Mouse (Mus musculus) intestine, embryonic 16.5 days (tissue): Measurements from ENCODE around the gene Myof. TPM values are rescaled to one million over a fixed set of nuclear protein-coding genes. Genes with fewer than 3 reads are reported as not detected.

Experiments used
- ATAC-seq: fragments of 200-750 bp; cut with Nextera tagmentation; 2 replicates; pipeline ENCODE4 v1.8.0; 2017; ENCODE audit warnings: moderate TSS enrichment, moderate library complexity
- H3K27ac ChIP-seq: fragments of 300-500 bp; sonication (generic); 2 replicates; pipeline ENCODE4 v1.5.1; 2014; ENCODE audit warnings: mild to moderate bottlenecking, low read length
- H3K27me3 ChIP-seq: fragments of 300-500 bp; sonication (generic); replicated peaks from 2 replicates; pipeline ENCODE4 v1.6.1; 2014; ENCODE audit warnings: low read length, control low read depth, mixed read lengths; ENCODE audit not compliant: control insufficient read depth, insufficient read depth
- H3K36me3 ChIP-seq: fragments of 300-500 bp; sonication (generic); 2 replicates; pipeline ENCODE4 v1.6.1; 2014; ENCODE audit warnings: low read length, control low read depth; ENCODE audit not compliant: control insufficient read depth, insufficient read depth
- H3K4me1 ChIP-seq: fragments of 300-500 bp; sonication (generic); 2 replicates; pipeline ENCODE4 v1.6.1; 2014; ENCODE audit warnings: low read length, control low read depth, mixed read lengths; ENCODE audit not compliant: control insufficient read depth, insufficient read depth
- H3K4me2 ChIP-seq: fragments of 300-500 bp; sonication (generic); 2 replicates; pipeline ENCODE4 v1.6.1; 2014; ENCODE audit warnings: low read depth, low read length, control low read depth
- H3K4me3 ChIP-seq: fragments of 300-500 bp; sonication (generic); 2 replicates; pipeline ENCODE4 v1.5.1; 2014; ENCODE audit warnings: mild to moderate bottlenecking, low read length
- H3K9ac ChIP-seq: fragments of 300-500 bp; sonication (generic); 2 replicates; pipeline ENCODE4 v1.6.1; 2014; ENCODE audit warnings: low read depth, low read length
- H3K9me3 ChIP-seq: fragments of 300-500 bp; sonication (generic); 2 replicates; pipeline ENCODE4 v1.6.1; 2016; ENCODE audit warnings: low read length, control low read depth; ENCODE audit not compliant: control insufficient read depth
- WGBS: fragments of 180-500 bp; shearing (Covaris S2); extraction: QIAGEN DNeasy Blood & Tissue Kit; methylation state at CpG from one replicate; pipeline ENCODE4 v1.1.7; 2014; 5-methylcytosine and 5-hydroxymethylcytosine counted together
- polyA plus RNA-seq: library from polyadenylated mRNA; unstranded; fragments of >200 nt; fragmentation: Nextera tagmentation; extraction: Ambion mirVana; gene quantifications from 2 replicates; pipeline ENCODE4 v1.2.1, GENCODE M21; 2015

Gene Myof
- polyA plus RNA-seq, 1 experiment from 2014 or later: 6.5 TPM

GRCm38 (mm10) chr19:37852056-37852455, 191.3 kb downstream of the Myof start:
- WGBS: 60% methylated on average over 1 of the region's 1 CpGs
- H3K36me3 ChIP-seq: no peaks in the 10 kb centered on the region
- no peak for ATAC-seq
- no peak overlapping the region for H3K27ac ChIP-seq
- no peaks in the 10 kb centered on the region for H3K4me1 ChIP-seq
- H3K9ac ChIP-seq: no peak overlapping the region
- H3K4me3 ChIP-seq: no peak overlapping the region
- H3K27me3 ChIP-seq: no peaks in the 10 kb centered on the region
- no peaks in the 10 kb centered on the region for H3K9me3 ChIP-seq
- H3K4me2 ChIP-seq: no peak overlapping the region

GRCm38 (mm10) chr19:37851590-37852038, 191.8 kb downstream of the Myof start:
- peak; percentile 52; the same call in 1 of the 2 replicates for ATAC-seq
- H3K36me3 ChIP-seq: no peaks in the 10 kb centered on the region
- no peaks in the 10 kb centered on the region for H3K4me1 ChIP-seq
- H3K27me3 ChIP-seq: no peaks in the 10 kb centered on the region
- H3K4me3 ChIP-seq: no peak overlapping the region
- H3K4me2 ChIP-seq: no peak overlapping the region
- H3K27ac ChIP-seq: no peak overlapping the region
- no peak overlapping the region for H3K9ac ChIP-seq
- no peaks in the 10 kb centered on the region for H3K9me3 ChIP-seq
- WGBS: 26% methylated on average over 9 of the region's 9 CpGs

Other genes starting within 250 kb of the Myof start
- 21.9 and 22.2 TPM in 2 replicates for gene Cep55, start 11.4 kb upstream of the Myof start, polyA plus RNA-seq
- 5.9 and 7.5 TPM in 2 replicates for gene Ffar4, start 53.5 kb upstream of the Myof start, polyA plus RNA-seq
- 54.0 and 78.5 TPM in 2 replicates for gene Rbp4, start 81.7 kb upstream of the Myof start, polyA plus RNA-seq
- gene Pde6c, start 89.2 kb upstream of the Myof start, polyA plus RNA-seq: 0.06 and 0.13 TPM in 2 replicates
- gene Fra10ac1, start 180.6 kb upstream of the Myof start, polyA plus RNA-seq: 29.6 and 33.6 TPM in 2 replicates
- gene Lgi1, start 221.0 kb upstream of the Myof start, polyA plus RNA-seq: 0.46 and 0.51 TPM in 2 replicates